Mouse (Mus musculus): ENCODE measurements around the gene Gpc5. TPM values are rescaled to one million over a fixed set of nuclear protein-coding genes. Genes with fewer than 3 reads are reported as not detected.

Gene Gpc5
- polyA plus RNA-seq, 1 experiment = not detected

DNA sequence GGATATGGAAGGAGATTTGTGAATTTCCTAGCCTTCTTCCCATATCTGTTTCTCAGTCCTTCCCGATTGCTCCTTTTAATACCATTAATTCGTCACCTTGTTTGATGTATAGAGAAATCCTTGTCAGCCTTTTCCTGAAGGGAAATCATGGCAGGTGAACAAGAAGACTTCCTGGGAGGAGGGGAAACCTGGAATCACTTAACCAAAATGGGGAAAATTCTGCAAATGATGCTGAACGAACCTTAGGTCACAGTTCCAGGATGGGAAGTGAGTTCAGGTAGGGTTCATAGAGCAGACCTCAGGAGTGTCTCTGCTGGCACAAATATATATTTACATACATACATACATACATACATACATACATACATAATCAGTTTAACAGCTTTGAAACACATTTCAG lies 320.8 kb downstream of the Gpc5 start:
- Histone ChIP-seq H3K4me1 (ENCODE audit: control insufficient read depth, insufficient read depth, low read length) (no peaks in the 10 kb centered on the region), H3K27ac (ENCODE audit: insufficient read depth, low read depth, low read length) (no peak overlapping the region), H3K4me3 (ENCODE audit: insufficient read depth, low read depth, low read length) (no peak overlapping the region)
- 88% methylated on average over 3 of the region's 3 CpGs for WGBS
- TF ChIP-seq CTCF (IDR thresholded peaks at IDR 0.05; ENCODE audit: insufficient read depth, low read depth, low read length) = no peak
- TF ChIP-seq POLR2A (IDR thresholded peaks at IDR 0.05; ENCODE audit: insufficient read depth, low read depth, low read length) = no peak

DNA sequence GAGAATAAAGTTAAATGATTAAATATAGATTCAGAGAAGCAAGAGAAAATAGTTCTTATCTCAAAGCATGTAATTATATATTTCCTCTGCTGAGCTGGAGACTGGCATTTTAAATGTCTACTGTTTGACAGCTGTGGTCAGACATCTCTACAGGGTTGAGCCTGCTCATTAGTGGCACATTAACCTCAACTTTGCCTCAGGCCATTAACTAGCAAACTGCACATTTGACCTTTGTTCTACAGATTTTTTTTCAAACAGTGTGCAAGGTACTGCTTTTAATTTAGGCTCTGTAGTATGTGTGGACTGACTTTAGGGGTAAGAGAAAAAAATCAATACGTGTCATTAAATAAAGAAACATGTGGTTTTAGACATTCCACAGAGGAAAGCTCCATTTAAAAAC lies 321.4 kb downstream of the Gpc5 start:
- WGBS = 67% methylated on average over 1 of the region's 1 CpGs
- no peak overlapping the region for H3K4me3 ChIP-seq (ENCODE audit: insufficient read depth, low read depth, low read length)
- H3K4me1 ChIP-seq (ENCODE audit: control insufficient read depth, insufficient read depth, low read length) = no peaks in the 10 kb centered on the region
- H3K27ac ChIP-seq (ENCODE audit: insufficient read depth, low read depth, low read length) = no peak overlapping the region
- TF ChIP-seq CTCF (IDR thresholded peaks at IDR 0.05; ENCODE audit: insufficient read depth, low read depth, low read length) = no peak
- TF ChIP-seq POLR2A (IDR thresholded peaks at IDR 0.05; ENCODE audit: insufficient read depth, low read depth, low read length) = no peak

DNA sequence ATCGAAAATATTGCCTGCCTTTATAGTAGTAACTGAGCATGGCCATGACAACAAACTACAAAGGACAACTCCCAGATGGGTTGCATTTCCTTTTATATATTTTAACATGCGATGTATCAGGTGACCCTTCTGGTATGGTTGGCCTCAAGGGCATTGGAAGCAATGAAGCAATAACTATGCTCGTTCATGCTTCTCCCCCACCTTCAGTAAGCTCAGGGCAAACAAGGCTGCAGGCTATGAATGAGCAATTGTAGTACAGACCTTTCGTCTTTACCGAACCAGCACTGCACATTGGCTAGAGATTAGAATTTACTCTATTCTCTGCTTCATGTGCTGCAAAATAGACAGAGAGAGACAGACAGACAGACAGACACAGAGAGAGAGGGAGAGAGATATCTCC lies 322.5 kb downstream of the Gpc5 start:
- no peak for TF ChIP-seq POLR2A (IDR thresholded peaks at IDR 0.05; ENCODE audit: insufficient read depth, low read depth, low read length)
- TF ChIP-seq CTCF (IDR thresholded peaks at IDR 0.05; ENCODE audit: insufficient read depth, low read depth, low read length) = no peak
- WGBS = 72% methylated on average over 5 of the region's 5 CpGs

GRCm38 (mm10) chr14:115431967-115432366 lies 340.0 kb downstream of the Gpc5 start:
- no peak overlapping the region for H3K27ac ChIP-seq (ENCODE audit: insufficient read depth, low read depth, low read length)
- WGBS = 73% methylated on average over 3 of the region's 3 CpGs
- H3K4me3 ChIP-seq (ENCODE audit: insufficient read depth, low read depth, low read length) = no peak overlapping the region
- H3K4me1 ChIP-seq (ENCODE audit: control insufficient read depth, insufficient read depth, low read length) = no peaks in the 10 kb centered on the region
- TF ChIP-seq POLR2A (IDR thresholded peaks at IDR 0.05; ENCODE audit: insufficient read depth, low read depth, low read length) (no peak), CTCF (IDR thresholded peaks at IDR 0.05; ENCODE audit: insufficient read depth, low read depth, low read length) (no peak)

More for the DNA sequence above, 322.5 kb downstream of the Gpc5 start:
- Histone ChIP-seq H3K4me1 (ENCODE audit: control insufficient read depth, insufficient read depth, low read length) (no peaks in the 10 kb centered on the region), H3K4me3 (ENCODE audit: insufficient read depth, low read depth, low read length) (no peak overlapping the region), H3K27ac (ENCODE audit: insufficient read depth, low read depth, low read length) (no peak overlapping the region)

- Histone ChIP-seq H3K4me1 (ENCODE audit: control insufficient read depth, insufficient read depth, low read length) (no peaks in the 10 kb centered on the region), H3K4me3 (ENCODE audit: insufficient read depth, low read depth, low read length) (no peak overlapping the region), H3K27ac (ENCODE audit: insufficient read depth, low read depth, low read length) (no peak overlapping the region)
- 83% methylated on average over 3 of the region's 3 CpGs for WGBS
- TF ChIP-seq POLR2A (IDR thresholded peaks at IDR 0.05; ENCODE audit: insufficient read depth, low read depth, low read length) (no peak), CTCF (IDR thresholded peaks at IDR 0.05; ENCODE audit: insufficient read depth, low read depth, low read length) (no peak)
Observed at GRCm38 (mm10) chr14:115432368-115432767, 340.4 kb downstream of the Gpc5 start.

DNA sequence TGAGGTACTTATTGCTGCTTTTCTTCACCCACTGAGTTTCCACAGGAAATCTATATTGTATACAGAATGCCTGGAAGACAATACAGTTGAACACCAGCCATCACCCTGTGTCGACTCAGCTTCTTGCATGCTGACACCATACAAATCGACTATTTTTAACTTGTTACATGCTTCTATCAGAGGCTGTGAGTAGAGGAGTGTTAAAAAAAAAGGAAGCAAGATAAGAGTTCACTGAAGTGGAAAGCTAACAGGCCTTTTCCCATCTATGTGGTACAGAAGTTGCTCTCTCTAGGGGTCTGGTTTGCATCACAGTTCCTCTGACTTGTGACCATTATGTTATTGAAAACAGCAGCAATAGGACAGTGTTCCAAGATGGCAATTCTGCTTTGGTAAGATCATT lies 344.6 kb downstream of the Gpc5 start:
- TF ChIP-seq CTCF (IDR thresholded peaks at IDR 0.05; ENCODE audit: insufficient read depth, low read depth, low read length) (no peak), POLR2A (IDR thresholded peaks at IDR 0.05; ENCODE audit: insufficient read depth, low read depth, low read length) (no peak)
- Histone ChIP-seq H3K4me1 (ENCODE audit: control insufficient read depth, insufficient read depth, low read length) (no peaks in the 10 kb centered on the region), H3K27ac (ENCODE audit: insufficient read depth, low read depth, low read length) (no peak overlapping the region), H3K4me3 (ENCODE audit: insufficient read depth, low read depth, low read length) (no peak overlapping the region)
- WGBS = 52% methylated on average over 2 of the region's 2 CpGs

GRCm38 (mm10) chr14:115444789-115445770 lies 353.1 kb downstream of the Gpc5 start:
- no peak overlapping the region for H3K27ac ChIP-seq (ENCODE audit: insufficient read depth, low read depth, low read length)
- 51% methylated on average over 10 of the region's 10 CpGs for WGBS
- TF ChIP-seq POLR2A (IDR thresholded peaks at IDR 0.05; ENCODE audit: insufficient read depth, low read depth, low read length) (no peak), CTCF (IDR thresholded peaks at IDR 0.05; ENCODE audit: insufficient read depth, low read depth, low read length) (no peak)
- no peaks in the 10 kb centered on the region for H3K4me1 ChIP-seq (ENCODE audit: control insufficient read depth, insufficient read depth, low read length)
- H3K4me3 ChIP-seq (ENCODE audit: insufficient read depth, low read depth, low read length) = no peak overlapping the region

DNA sequence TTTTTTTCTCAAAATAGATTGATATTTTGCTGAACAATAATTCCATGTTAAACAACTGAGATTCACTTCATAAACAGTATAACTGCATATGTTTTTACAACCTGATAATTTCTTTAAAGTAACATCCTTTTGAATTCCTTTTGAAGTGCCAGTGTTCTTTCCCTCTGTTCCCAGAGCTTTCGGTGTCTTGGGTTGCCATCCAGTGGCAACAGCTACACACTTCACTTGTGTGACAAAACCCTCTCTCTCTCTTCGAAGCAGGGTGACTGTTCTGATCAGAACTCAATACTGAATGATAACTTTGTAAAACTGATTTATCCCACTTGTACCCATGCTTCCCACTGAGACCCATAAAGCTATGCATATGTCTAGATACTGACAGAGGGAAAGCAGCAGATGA lies 358.9 kb downstream of the Gpc5 start:
- H3K27ac ChIP-seq (ENCODE audit: insufficient read depth, low read depth, low read length) = no peak overlapping the region
- no peak for TF ChIP-seq CTCF (IDR thresholded peaks at IDR 0.05; ENCODE audit: insufficient read depth, low read depth, low read length)
- no peak for TF ChIP-seq POLR2A (IDR thresholded peaks at IDR 0.05; ENCODE audit: insufficient read depth, low read depth, low read length)
- H3K4me3 ChIP-seq (ENCODE audit: insufficient read depth, low read depth, low read length) = no peak overlapping the region
- no peaks in the 10 kb centered on the region for H3K4me1 ChIP-seq (ENCODE audit: control insufficient read depth, insufficient read depth, low read length)
- WGBS = 36% methylated on average over 2 of the region's 2 CpGs

- H3K4me1 ChIP-seq (ENCODE audit: control insufficient read depth, insufficient read depth, low read length) = no peaks in the 10 kb centered on the region
- H3K27ac ChIP-seq (ENCODE audit: insufficient read depth, low read depth, low read length) = no peak overlapping the region
- no peak overlapping the region for H3K4me3 ChIP-seq (ENCODE audit: insufficient read depth, low read depth, low read length)
- WGBS = 38% methylated on average over 5 of the region's 5 CpGs
- TF ChIP-seq CTCF (IDR thresholded peaks at IDR 0.05; ENCODE audit: insufficient read depth, low read depth, low read length) (no peak), POLR2A (IDR thresholded peaks at IDR 0.05; ENCODE audit: insufficient read depth, low read depth, low read length) (no peak)
Observed at GRCm38 (mm10) chr14:115467960-115468359, 375.9 kb downstream of the Gpc5 start.

Data from olfactory bulb, adult 2 months (tissue).